Mouse (Mus musculus) limb, embryonic 13.5 days (tissue): ENCODE data around the gene Hivep3. TPM values are rescaled to one million over a fixed set of nuclear protein-coding genes. Genes with fewer than 3 reads are reported as not detected.
A peak's percentile ranks its signal among the peaks of the same experiment; 100 is the strongest.

Source experiments
- ATAC-seq: fragments of 200-750 bp; cut with Nextera tagmentation; 2 replicates; pipeline ENCODE4 v1.8.0; 2017; ENCODE audit warnings: low read depth, moderate number of reproducible peaks, moderate TSS enrichment; ENCODE audit not compliant: low FRiP score
- H3K27ac ChIP-seq: fragments of 300-500 bp; sonication (generic); 2 replicates; pipeline ENCODE4 v1.5.1; 2015; ENCODE audit warnings: inconsistent platforms, mild to moderate bottlenecking, moderate library complexity
- H3K27me3 ChIP-seq: fragments of 300-500 bp; sonication (generic); 2 replicates; pipeline ENCODE4 v1.6.1; 2015; ENCODE audit warnings: mild to moderate bottlenecking, inconsistent platforms
- H3K36me3 ChIP-seq: fragments of 300-500 bp; sonication (generic); 2 replicates; pipeline ENCODE4 v1.6.1; 2015; ENCODE audit warnings: inconsistent platforms, mild to moderate bottlenecking, moderate library complexity
- H3K4me1 ChIP-seq: fragments of 300-500 bp; sonication (generic); 2 replicates; pipeline ENCODE4 v1.6.1; 2015; ENCODE audit warnings: inconsistent platforms
- H3K4me2 ChIP-seq: fragments of 300-500 bp; sonication (generic); replicated peaks from 2 replicates; pipeline ENCODE4 v1.6.1; 2015; ENCODE audit warnings: inconsistent platforms, mild to moderate bottlenecking, moderate library complexity
- H3K4me3 ChIP-seq: fragments of 300-500 bp; sonication (generic); 2 replicates; pipeline ENCODE4 v1.5.1; 2015; ENCODE audit warnings: moderate library complexity, mild to moderate bottlenecking, inconsistent platforms
- H3K9ac ChIP-seq: fragments of 300-500 bp; sonication (generic); 2 replicates; pipeline ENCODE4 v1.6.1; 2015; ENCODE audit warnings: mild to moderate bottlenecking, inconsistent platforms
- H3K9me3 ChIP-seq: fragments of 300-500 bp; sonication (generic); 2 replicates; pipeline ENCODE4 v1.6.1; 2016; ENCODE audit warnings: inconsistent platforms
- WGBS: fragments of 180-500 bp; shearing (Covaris S2); methylation state at CpG from one replicate; pipeline ENCODE4 v1.1.7; 2015; 5-methylcytosine and 5-hydroxymethylcytosine counted together
- polyA plus RNA-seq: library from polyadenylated mRNA; unstranded; fragments of >200 nt; fragmentation: Nextera tagmentation; extraction: Ambion mirVana; gene quantifications from 2 replicates; pipeline ENCODE4 v1.2.1, GENCODE M21; 2015

The Hivep3 gene
- polyA plus RNA-seq, 1 experiment from 2014 or later = 2.1 TPM

DNA sequence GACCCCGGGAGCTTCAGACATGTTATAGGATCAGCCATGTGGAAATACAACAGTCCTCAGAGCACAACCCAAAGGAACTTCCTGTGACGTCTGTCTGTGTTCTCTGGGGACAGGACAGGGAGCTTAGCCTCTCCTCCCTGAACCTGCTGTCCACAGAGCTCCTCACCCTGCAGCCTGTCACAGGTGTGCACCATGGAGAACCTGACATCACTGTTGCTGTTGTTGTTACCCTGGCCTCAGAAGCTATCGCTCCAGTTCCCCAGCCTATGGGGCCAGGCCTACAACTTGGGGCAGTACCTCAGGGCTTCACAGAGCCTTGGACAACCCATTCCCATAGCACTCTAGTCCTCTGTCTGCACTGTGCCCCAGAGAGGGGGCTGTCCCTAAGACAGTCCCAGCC is 393.7 kb downstream of the Hivep3 start:
- WGBS = 85% methylated on average over 3 of the region's 3 CpGs
- Histone ChIP-seq H3K27me3 (no peaks in the 10 kb centered on the region), H3K27ac (no peak overlapping the region), H3K9ac (no peak overlapping the region), H3K4me2 (no peak overlapping the region), H3K4me1 (peaks cover 17% of the 10 kb centered on the region), H3K36me3 (no peaks in the 10 kb centered on the region), H3K4me3 (no peak overlapping the region), H3K9me3 (no peaks in the 10 kb centered on the region)
- ATAC-seq = no peak

DNA sequence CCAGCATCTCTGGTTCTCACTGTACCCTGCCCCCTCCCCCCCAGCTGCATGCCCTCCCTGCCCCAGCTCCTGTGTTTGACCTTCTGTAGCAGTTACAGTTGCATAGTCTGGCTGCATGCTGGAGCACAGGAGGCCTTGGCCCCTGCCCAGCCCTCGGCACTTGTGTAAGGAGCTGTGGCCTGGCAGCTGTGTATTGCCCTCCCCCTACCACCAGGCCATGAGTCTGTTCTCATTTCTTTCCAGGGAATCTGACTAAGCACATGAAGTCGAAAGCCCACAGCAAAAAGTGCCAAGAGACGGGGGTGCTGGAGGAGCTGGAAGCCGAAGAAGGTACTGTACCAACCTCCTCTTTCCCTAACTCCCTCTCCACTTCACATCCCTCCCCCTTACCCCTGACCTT is 394.4 kb downstream of the Hivep3 start:
- no peak overlapping the region for H3K9ac ChIP-seq
- H3K27ac ChIP-seq = no peak overlapping the region; the same call in 1 of the 2 replicates
- H3K4me3 ChIP-seq = no peak overlapping the region
- no peaks in the 10 kb centered on the region for H3K9me3 ChIP-seq
- ATAC-seq = no peak
- no peak overlapping the region for H3K4me2 ChIP-seq
- H3K36me3 ChIP-seq = no peaks in the 10 kb centered on the region
- H3K4me1 ChIP-seq = peaks cover 17% of the 10 kb centered on the region
- H3K27me3 ChIP-seq = no peaks in the 10 kb centered on the region
- WGBS = 68% methylated on average over 4 of the region's 4 CpGs

- no peaks in the 10 kb centered on the region for H3K27me3 ChIP-seq
- ATAC-seq = peak; percentile 52; the same call in 1 of the 2 replicates
- H3K4me2 ChIP-seq = no peak overlapping the region
- H3K4me1 ChIP-seq = peaks cover 17% of the 10 kb centered on the region
- H3K36me3 ChIP-seq = no peaks in the 10 kb centered on the region
- H3K9me3 ChIP-seq = no peaks in the 10 kb centered on the region
- no peak overlapping the region for H3K4me3 ChIP-seq
- no peak overlapping the region for H3K27ac ChIP-seq
- 39% methylated on average over 4 of the region's 4 CpGs for WGBS
- H3K9ac ChIP-seq = no peak overlapping the region
Measured at GRCm38 (mm10) chr4:120129233-120129885, 395.8 kb downstream of the Hivep3 start.

DNA sequence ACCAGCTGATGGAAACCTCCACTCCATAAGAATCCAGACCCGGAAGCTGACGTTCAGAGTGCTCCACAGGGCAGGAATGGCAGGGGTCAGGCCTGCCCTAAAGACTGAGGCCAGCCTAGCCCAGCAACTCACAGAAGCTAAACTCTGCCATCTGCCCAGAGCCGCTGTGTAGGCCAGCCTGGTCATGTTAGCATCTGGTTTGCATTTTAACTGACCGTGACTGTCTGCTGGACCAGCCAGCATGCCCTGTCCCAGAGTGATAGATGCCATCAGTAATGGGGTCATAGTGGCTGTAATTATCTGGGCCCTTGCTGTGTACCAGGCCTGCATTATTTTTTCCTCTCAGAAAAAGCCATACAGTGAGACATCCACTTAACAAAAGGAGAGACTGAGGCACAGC is 397.3 kb downstream of the Hivep3 start:
- Histone ChIP-seq H3K9me3 (no peaks in the 10 kb centered on the region), H3K4me2 (no peak overlapping the region), H3K4me3 (no peak overlapping the region), H3K27ac (no peak overlapping the region), H3K9ac (no peak overlapping the region), H3K36me3 (no peaks in the 10 kb centered on the region), H3K27me3 (no peaks in the 10 kb centered on the region), H3K4me1 (peaks cover 10% of the 10 kb centered on the region)
- no peak for ATAC-seq
- WGBS = 21% methylated on average over 4 of the region's 4 CpGs

GRCm38 (mm10) chr4:120131441-120132220 is 398.0 kb downstream of the Hivep3 start:
- Histone ChIP-seq H3K4me3 (no peak overlapping the region), H3K9me3 (no peaks in the 10 kb centered on the region), H3K27me3 (no peaks in the 10 kb centered on the region), H3K4me2 (no peak overlapping the region), H3K27ac (no peak overlapping the region), H3K9ac (0 out of 2 replicates have a peak overlapping the region, but pooled peaks have one; percentile 14), H3K4me1 (peaks cover 7% of the 10 kb centered on the region; the same call in 1 of the 2 replicates), H3K36me3 (no peaks in the 10 kb centered on the region)
- ATAC-seq = no peak
- 69% methylated on average over 24 of the region's 24 CpGs for WGBS

- H3K9me3 ChIP-seq = no peaks in the 10 kb centered on the region
- no peaks in the 10 kb centered on the region for H3K36me3 ChIP-seq
- no peak overlapping the region for H3K9ac ChIP-seq
- H3K27me3 ChIP-seq = no peaks in the 10 kb centered on the region
- no peak overlapping the region for H3K4me2 ChIP-seq
- H3K4me1 ChIP-seq = no peaks in the 10 kb centered on the region
- H3K27ac ChIP-seq = no peak overlapping the region
- H3K4me3 ChIP-seq = no peak overlapping the region
- 89% methylated on average over 6 of the region's 6 CpGs for WGBS
- ATAC-seq = no peak
Measured at GRCm38 (mm10) chr4:120134223-120134622, 400.6 kb downstream of the Hivep3 start.

GRCm38 (mm10) chr4:120141810-120142209 is 408.2 kb downstream of the Hivep3 start:
- no peak overlapping the region for H3K4me3 ChIP-seq
- WGBS = 71% methylated on average over 1 of the region's 1 CpGs
- no peak for ATAC-seq

DNA sequence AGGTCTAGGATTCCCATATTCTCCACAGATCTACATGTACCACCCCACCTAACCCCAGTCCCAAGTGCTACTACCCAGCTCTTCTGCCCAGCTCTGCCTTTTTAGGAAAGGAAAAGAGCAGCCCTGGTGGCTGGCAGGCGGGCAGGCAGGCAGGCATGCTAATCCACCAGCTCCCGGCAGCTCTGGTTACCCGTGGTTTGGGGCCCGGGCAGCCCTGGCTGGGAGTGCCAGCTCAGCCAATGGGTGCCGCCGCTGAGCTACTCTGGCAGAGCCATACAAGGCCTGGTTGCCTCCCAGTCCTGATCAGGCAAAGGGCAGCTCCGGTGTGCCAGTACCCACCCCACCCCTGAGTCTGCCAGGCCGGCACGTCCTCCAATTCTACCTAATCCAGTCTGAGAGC is 409.3 kb downstream of the Hivep3 start:
- H3K4me1 ChIP-seq = no peaks in the 10 kb centered on the region
- H3K4me3 ChIP-seq = no peak overlapping the region
- H3K9ac ChIP-seq = no peak overlapping the region
- H3K4me2 ChIP-seq = no peak overlapping the region
- ATAC-seq = no peak
- H3K36me3 ChIP-seq = no peaks in the 10 kb centered on the region
- no peaks in the 10 kb centered on the region for H3K9me3 ChIP-seq
- H3K27ac ChIP-seq = no peak overlapping the region
- H3K27me3 ChIP-seq = no peaks in the 10 kb centered on the region; the same call in 1 of the 2 replicates
- 80% methylated on average over 9 of the region's 9 CpGs for WGBS

More at GRCm38 (mm10) chr4:120141810-120142209, 408.2 kb downstream of the Hivep3 start:
- Histone ChIP-seq H3K27me3 (no peaks in the 10 kb centered on the region), H3K4me1 (no peaks in the 10 kb centered on the region), H3K36me3 (no peaks in the 10 kb centered on the region), H3K27ac (no peak overlapping the region), H3K9me3 (no peaks in the 10 kb centered on the region), H3K9ac (no peak overlapping the region), H3K4me2 (no peak overlapping the region)

DNA sequence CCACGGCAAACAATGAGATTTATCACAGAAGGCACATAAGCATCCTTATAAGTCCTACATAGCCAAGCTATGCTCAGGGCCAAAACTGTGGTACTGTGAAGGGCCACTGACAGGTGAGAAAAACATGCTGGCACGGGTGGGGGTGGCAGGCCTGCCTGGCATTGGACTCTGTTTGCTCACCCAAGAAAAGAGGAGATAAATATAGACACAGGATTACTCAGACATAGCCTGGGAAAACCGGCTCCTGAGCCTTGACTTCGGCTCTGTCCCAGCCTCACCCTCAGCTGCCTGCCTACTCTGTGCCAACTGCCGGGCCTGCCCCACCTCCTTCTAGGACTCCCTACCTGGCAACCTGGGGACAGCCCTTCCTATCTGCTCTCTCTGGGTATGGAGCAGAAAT is 410.8 kb downstream of the Hivep3 start:
- Histone ChIP-seq H3K4me2 (no peak overlapping the region), H3K9ac (no peak overlapping the region), H3K27me3 (peaks cover 3% of the 10 kb centered on the region), H3K4me1 (peaks cover 14% of the 10 kb centered on the region), H3K36me3 (no peaks in the 10 kb centered on the region), H3K9me3 (no peaks in the 10 kb centered on the region), H3K27ac (no peak overlapping the region), H3K4me3 (no peak overlapping the region)
- WGBS = 80% methylated on average over 5 of the region's 5 CpGs
- ATAC-seq = no peak

DNA sequence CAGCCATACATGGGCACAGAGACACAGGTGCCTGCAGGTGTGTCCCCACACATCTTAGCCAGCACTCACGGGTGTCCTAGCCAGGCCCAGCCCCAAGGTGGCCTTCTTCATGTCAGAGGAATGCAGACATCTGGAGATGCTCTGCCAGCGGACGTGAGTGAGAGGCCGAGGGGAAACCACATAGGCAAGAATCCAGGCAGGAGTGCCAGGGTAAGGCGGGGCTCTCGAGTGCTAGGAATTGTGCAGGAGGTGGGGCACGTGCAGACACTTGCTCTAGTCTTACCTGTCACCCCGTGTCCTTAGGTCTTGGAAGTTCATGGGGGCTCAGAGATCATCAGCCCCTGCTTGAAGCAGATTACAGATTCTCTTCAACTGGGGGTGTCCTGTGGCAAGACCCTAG is 412.3 kb downstream of the Hivep3 start:
- WGBS = 66% methylated on average over 8 of the region's 8 CpGs
- ATAC-seq = no peak
- H3K9ac ChIP-seq = no peak overlapping the region

GRCm38 (mm10) chr4:120148291-120149141 is 414.9 kb downstream of the Hivep3 start:
- WGBS = 5% methylated on average over 45 of the region's 45 CpGs
- no peaks in the 10 kb centered on the region for H3K36me3 ChIP-seq
- peaks cover 16% of the 10 kb centered on the region for H3K27me3 ChIP-seq
- peak overlapping the region; percentile 65 for H3K4me2 ChIP-seq
- H3K4me3 ChIP-seq = peak overlapping the region; percentile 32
- H3K27ac ChIP-seq = peak overlapping the region; percentile 10; the same call in 1 of the 2 replicates
- H3K9ac ChIP-seq = peak overlapping the region; percentile 50
- H3K9me3 ChIP-seq = no peaks in the 10 kb centered on the region
- ATAC-seq = peak; percentile 80
- H3K4me1 ChIP-seq = peaks cover 14% of the 10 kb centered on the region

More for the DNA sequence above, 412.3 kb downstream of the Hivep3 start:
- Histone ChIP-seq H3K36me3 (no peaks in the 10 kb centered on the region), H3K4me1 (peaks cover 14% of the 10 kb centered on the region), H3K4me3 (no peak overlapping the region), H3K27me3 (peaks cover 16% of the 10 kb centered on the region), H3K27ac (no peak overlapping the region), H3K4me2 (no peak overlapping the region), H3K9me3 (no peaks in the 10 kb centered on the region)

GRCm38 (mm10) chr4:120149142-120149524 is 415.5 kb downstream of the Hivep3 start:
- no peak for ATAC-seq
- peak overlapping the region; percentile 65 for H3K4me2 ChIP-seq
- 47% methylated on average over 3 of the region's 3 CpGs for WGBS

More at GRCm38 (mm10) chr4:120149142-120149524, 415.5 kb downstream of the Hivep3 start:
- Histone ChIP-seq H3K4me1 (peaks cover 14% of the 10 kb centered on the region), H3K27me3 (peaks cover 16% of the 10 kb centered on the region), H3K36me3 (no peaks in the 10 kb centered on the region), H3K27ac (peak overlapping the region; percentile 10; the same call in 1 of the 2 replicates), H3K4me3 (peak overlapping the region; percentile 32), H3K9ac (peak overlapping the region; percentile 50; the same call in 1 of the 2 replicates), H3K9me3 (no peaks in the 10 kb centered on the region)
